Mouse (Mus musculus) mouse trophoblast stem cell (cell line): Measurements from ENCODE around the gene Pip5k1c.

Experiments
- in situ Hi-C, 2 experiments: fragments of 300-500 bp; cut with MseI, MboI; formaldehyde crosslinking; loops; 2 replicates in 1 of 2; 3 replicates in 1 of 2; pipeline ENCODE4 v1.15.1; 2025

Gene Pip5k1c

GRCm38 (mm10) chr10:81292554-81293333 lies at the start of gene Pip5k1c:
Gene Pip5k1c (plus strand): TSS chr10:81292963.
- in situ Hi-C loops, result no loop called here

GRCm38 (mm10) chr10:81244146-81244545 lies 48.6 kb upstream of the Pip5k1c start:
- in situ Hi-C loops, result no loop called here

DNA sequence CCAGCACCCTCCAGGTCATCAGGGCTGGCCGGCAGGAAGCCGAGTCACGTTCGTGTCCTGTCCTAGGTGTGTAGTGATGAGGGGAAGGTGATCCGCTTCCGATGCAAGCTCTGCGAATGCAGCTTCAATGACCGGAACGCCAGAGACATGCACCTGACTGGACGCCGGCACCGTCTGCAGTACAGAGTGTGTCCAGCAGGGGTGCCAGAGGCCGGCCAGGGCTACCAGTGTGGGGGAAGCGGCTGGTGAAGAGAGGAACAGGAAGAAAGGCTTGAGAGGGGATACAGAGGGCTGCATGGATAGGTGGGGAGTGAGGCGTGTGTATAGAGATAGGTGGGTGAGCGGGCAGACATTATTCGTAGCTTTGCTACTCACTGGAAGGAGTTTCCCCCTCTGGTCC lies 48.2 kb upstream of the Pip5k1c start:
- in situ Hi-C loops, result no loop called here

GRCm38 (mm10) chr10:81245166-81245565 lies 47.6 kb upstream of the Pip5k1c start:
- in situ Hi-C loops, result no loop called here

DNA sequence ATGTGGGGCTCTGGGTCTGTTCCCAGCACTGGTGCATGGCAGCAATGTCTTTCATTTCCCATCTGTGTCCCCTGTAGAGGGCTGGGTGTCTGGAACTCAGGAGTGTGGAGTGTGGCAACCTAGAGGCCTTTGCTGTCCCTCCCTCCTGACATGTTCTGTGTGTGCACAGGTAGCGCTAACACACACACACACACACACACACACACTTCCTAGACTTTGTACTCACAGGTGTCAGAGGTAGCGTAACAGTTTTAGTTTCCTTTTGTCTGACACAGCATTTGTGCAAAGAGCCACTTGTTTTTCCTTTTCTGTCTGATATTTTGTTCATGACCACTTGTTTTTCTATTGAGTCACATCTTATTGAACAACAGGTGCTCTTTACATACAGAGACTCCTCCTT lies 45.0 kb upstream of the Pip5k1c start:
- in situ Hi-C loops, result no loop called here

DNA sequence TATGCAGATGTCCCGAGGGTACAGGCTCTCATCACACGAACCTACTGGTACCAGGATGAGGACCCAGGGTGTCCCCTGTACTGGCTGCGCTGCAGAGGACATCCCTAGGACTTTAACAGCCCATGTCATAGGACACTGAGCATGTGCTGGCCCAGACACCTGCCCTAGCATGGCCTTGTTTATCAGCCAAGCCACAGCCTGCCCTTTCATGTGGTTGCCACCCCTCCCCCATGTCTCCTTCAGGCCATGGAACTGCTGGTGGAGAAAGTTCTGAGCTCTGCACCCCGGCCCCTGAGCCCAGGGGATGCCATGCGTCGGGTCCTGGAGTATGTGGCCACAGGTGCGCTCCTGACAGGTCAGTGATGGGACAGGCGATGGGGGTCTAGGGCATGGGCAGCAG lies 43.3 kb upstream of the Pip5k1c start:
- in situ Hi-C loops, result no loop called here

DNA sequence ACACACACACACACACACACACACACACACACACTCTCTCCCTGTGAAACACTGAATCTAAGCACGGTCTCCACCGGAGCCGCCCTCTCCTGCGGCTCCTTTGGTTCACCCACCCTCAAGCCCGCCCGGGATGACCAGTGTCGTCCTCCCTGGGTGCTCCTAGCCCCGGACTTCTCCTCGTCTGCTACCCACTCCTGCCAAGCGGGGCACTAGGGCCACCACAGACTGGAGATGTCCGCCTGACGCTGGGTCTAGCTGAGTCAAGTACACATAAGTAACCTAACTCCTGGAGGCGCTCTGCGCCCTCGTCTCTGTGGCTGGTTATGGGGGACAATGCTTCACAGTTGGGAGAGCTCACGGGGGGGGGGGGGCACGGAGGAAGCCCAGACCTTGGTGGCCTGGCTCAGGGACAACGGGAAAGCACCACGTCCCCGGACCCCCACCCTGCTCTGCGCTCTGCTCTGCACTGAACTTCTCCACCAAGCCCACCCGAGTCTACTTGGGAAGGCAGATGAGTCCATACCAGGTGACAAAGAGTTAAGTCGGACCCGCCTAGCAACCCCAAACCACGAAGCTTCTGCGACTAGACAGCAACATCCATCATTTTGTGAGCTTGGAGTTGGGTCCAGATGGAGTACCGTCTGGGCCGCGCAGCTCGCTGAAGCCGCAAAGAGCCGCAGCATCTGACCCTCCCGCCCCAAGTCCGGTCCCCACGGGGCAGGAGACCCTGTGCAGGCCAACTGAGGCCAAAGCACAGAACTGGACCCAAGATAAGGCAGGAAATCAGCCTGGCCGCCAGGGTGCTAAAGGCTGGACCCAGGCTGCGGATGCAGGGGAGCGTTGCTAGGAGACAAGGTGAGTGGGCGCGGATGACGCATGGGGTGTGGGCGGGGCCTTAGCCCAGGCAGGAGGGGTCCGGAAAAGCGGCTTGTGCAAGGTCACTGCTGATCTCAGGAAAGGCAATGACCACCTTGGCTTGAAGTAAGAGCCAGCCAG lies 40.0 kb upstream of the Pip5k1c start, which contains the start of gene Matk:
Matk (plus strand) TSS at position 512 of the 996 bp plus-strand sequence.
- in situ Hi-C loops, result no loop called here

DNA sequence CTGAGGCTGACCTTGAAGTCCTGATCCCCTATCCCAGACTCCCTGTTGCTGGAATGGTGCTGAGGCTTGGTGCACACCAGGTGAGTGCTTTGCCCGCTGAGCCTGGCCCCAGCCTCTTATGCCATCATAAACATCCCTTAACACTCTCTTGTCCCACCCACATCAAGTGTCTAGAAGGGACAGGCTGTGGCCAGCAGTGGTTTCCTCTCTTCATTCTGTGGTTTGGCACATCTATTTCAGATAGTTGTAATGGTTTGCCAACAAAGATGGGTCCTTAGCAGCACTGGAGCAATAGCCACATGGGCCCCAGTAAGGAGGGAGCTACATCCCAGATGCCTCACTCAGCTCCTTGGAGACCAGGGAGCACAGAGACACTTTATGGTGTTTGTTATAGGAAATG lies 37.9 kb upstream of the Pip5k1c start:
- in situ Hi-C loops, result no loop called here

GRCm38 (mm10) chr10:81257158-81258039 lies 35.4 kb upstream of the Pip5k1c start:
- in situ Hi-C loops, result no loop called here

GRCm38 (mm10) chr10:81259225-81259884 lies 33.4 kb upstream of the Pip5k1c start:
- in situ Hi-C loops, result no loop called here

- in situ Hi-C loops, result no loop called here
These were observed 31.7 kb upstream of the Pip5k1c start for GRCm38 (mm10) chr10:81261025-81261424.

GRCm38 (mm10) chr10:81265540-81265939 lies 27.2 kb upstream of the Pip5k1c start:
- in situ Hi-C loops, result no loop called here

DNA sequence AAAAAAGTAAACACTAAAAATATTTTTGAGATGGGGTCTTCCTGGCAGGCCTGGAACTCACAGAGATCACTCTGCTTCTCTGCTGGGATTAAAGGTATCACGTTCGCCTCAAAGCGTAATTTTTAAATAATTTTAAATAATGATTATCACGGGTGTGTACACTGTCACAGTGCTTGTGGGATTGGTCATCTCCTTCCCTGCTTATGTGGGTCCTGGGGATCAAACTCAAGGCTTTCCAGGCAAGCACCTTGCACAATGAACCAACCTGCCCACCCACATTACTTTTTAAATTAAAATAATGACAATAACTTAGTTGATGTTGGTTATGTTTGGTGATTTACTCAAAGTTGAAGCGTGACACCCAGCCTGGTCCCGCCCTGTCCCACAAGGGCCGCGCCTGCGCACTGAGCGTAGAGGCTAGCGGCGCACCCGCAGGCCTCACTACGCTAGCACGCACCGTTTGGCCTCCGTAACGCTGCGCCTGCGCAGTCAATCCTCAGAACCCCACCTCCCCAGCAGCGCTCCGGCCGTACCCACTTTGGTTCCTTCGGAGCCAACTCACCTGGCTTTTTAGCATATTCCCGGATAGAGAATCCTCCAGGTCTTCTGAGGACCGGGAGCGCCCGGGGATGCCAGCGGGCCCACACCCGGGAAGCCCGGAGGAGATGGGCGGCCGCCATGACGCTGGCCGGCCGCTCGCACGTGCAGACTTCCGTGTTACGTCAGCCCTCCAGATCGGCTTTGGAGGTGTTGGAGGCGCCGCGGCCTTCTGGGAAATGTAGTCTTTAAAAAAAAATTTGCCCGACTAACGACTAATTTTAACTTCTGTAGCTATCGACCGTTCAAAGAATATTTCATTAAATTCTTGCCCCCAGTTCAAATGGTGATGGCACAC lies 26.3 kb upstream of the Pip5k1c start, which contains the start of the genes Mrpl54 and Apba3:
Mrpl54 (minus strand) TSS at position 724 of the 895 bp plus-strand sequence.
Apba3 (plus strand) TSS at position 750 of the 895 bp plus-strand sequence.
- in situ Hi-C loops, result no loop called here

DNA sequence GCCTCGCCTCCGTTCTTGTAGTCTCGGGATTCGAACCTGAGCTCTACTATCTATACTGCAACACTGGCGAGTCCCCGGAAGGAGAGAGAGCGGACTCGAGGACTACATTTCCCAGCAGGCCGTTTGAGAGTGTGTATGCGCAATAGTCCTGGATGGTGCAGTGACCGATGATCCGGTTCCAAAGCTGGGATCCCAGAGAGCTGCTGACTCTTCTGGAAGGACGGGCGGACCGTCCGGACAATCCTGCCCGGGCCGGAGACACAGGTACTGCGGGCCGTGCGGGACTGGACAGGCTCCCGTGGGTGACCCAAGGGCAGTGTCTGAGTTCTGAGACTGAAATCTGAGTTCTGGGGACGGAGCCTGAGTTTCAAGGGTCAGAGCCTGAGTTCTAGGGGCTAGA lies 24.7 kb upstream of the Pip5k1c start:
- in situ Hi-C loops, result no loop called here

DNA sequence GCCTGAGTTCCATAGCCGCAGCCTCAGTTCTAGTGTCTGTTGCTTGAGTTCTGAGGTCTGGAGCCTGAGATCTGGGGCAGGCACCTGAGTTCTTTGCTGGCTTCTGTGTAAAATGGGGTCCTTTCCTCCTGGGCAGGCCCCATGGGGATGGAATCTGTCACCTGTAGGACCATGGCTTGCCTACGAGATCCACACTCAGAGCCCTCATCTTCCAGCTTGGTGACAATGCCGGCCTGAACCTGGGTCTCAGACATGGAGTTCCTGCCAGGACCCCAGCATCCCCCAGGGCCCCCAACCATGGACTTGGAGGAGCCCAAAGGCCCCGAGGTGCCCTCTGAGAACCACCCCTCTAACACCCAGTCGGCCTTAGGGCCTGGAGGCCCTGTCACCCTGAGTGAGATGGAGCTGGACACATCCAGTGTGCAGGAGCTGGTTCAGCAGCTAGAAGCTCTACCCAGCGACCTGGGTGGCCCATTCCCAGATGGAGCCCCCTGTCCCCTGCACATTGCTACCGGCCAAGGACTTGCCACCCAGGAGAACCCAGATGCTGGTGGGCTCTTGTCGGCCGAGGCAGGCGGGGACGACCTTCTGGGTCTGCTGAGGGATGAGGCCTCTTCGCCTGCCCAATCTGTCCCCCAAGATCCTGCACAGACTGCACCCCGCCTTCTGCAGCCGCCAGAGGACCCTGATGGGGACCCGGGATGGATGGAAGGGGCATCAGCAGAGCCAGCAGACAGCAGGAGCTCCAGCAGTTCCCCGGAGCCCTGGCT lies 23.9 kb upstream of the Pip5k1c start:
- in situ Hi-C loops, result no loop called here

DNA sequence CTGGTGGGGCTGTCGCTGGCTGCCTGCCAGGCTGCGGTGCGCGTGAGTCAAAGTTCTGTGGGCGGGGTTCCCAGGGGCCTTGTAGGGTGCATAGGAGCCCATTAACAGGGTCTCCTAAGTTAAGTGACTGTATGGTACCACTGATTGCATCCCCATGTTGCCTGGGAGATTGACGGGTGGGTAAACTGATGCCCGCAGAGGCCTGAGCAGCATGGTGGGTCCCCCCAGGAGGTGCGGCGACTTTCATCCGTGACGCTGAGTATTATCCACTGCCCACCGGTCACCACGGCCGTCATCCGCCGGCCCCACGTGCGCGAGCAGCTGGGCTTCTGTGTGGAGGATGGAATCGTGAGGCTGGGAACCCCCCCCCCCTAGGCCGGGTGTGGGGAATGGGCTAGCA lies 20.4 kb upstream of the Pip5k1c start:
- in situ Hi-C loops, result no loop called here

DNA sequence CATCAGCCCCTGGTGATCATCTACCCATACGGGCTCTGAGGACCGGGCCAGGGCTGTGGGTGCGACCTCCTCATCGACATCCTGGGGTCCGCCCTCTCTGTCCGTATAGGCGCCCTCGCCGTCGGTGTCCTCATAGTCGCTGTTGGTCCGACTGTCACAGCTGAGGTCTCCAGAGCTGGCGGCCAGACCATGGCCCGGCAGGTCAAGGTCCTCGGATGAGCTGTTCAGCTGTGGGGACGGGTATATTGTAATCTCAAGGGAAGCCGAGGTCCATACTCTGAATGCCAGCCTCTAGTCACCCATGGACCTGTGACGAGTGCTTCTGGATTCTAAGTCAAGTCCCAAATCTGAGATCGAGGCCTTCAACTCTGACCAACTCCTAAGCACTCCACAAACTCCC lies 18.9 kb upstream of the Pip5k1c start:
- in situ Hi-C loops, result no loop called here

GRCm38 (mm10) chr10:81277676-81278075 lies 15.1 kb upstream of the Pip5k1c start:
- in situ Hi-C loops, result no loop called here

DNA sequence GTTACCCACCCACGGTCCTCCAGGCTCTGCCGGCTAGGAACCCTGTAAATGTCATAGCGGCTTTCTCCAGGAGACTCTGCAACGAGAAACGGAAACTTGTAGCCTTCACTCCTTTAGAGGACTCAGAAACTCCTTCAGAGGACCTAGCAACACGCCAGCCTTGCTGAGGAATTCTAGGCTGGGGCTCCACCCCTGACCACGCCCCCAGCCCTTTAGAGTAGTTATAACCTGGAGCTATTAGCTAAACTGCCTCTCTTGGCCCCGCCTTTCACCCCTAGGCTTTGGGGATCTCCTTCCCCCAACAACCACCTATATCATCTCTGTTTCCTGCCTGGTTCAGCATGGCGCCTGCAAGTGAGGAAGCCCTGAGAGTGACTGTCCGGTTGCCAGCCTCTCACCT lies 13.3 kb upstream of the Pip5k1c start:
- in situ Hi-C loops, result no loop called here
